Mouse (Mus musculus) embryo, embryonic 10 days (tissue): ENCODE measurements at regions not wholly inside any gene's neighbourhood (a gene's known extent, or its start where the extent isn't known, plus 50 kb on each side); places are given as distances from the start of the nearest gene placed in this dataset.
A peak's percentile ranks its signal among the peaks of the same experiment; 100 is the strongest.

Experiments
- DNase-seq: peaks from one replicate; pipeline ENCODE4 v3.0.0-alpha.2; 2015; ENCODE audit warnings: low spot score

- peak; percentile 23 for DNase-seq
Observed at GRCm38 (mm10) chr9:113419801-113420200, 288.3 kb downstream of the Pdcd6ip start.

- no peak for DNase-seq
Observed at GRCm38 (mm10) chr9:113417106-113417505, 291.0 kb downstream of the Pdcd6ip start.

- peak; percentile 8 for DNase-seq
Observed at GRCm38 (mm10) chr9:113415511-113415931, 292.5 kb downstream of the Pdcd6ip start.

- DNase-seq, result no peak
Observed at GRCm38 (mm10) chr9:113414690-113415089, 293.4 kb downstream of the Pdcd6ip start.

GRCm38 (mm10) chr9:113413851-113414250, 294.2 kb downstream of the Pdcd6ip start:
- DNase-seq, result no peak

GRCm38 (mm10) chr9:113411638-113412037, 296.4 kb downstream of the Pdcd6ip start:
- DNase-seq, result no peak

GRCm38 (mm10) chr9:113408521-113408920, 299.5 kb downstream of the Pdcd6ip start:
- DNase-seq, result no peak

GRCm38 (mm10) chr9:113394320-113394719, 313.7 kb downstream of the Pdcd6ip start:
- no peak for DNase-seq

GRCm38 (mm10) chr9:113387356-113387755, 320.7 kb downstream of the Pdcd6ip start:
- DNase-seq, result no peak

GRCm38 (mm10) chr9:113381591-113382110, 326.4 kb downstream of the Pdcd6ip start:
- DNase-seq, result peak; percentile 43

- DNase-seq, result no peak
Observed at GRCm38 (mm10) chr9:113380408-113381129, 327.5 kb downstream of the Pdcd6ip start.

GRCm38 (mm10) chr9:113378525-113378924, 329.5 kb downstream of the Pdcd6ip start:
- DNase-seq, result no peak

- DNase-seq, result no peak
Observed at GRCm38 (mm10) chr9:113371718-113372306, 336.2 kb downstream of the Pdcd6ip start.

GRCm38 (mm10) chr9:113347942-113348341, 360.1 kb downstream of the Pdcd6ip start:
- DNase-seq, result no peak

- DNase-seq, result no peak
Observed at GRCm38 (mm10) chr9:113346531-113346930, 361.5 kb downstream of the Pdcd6ip start.

- DNase-seq, result no peak
Observed at GRCm38 (mm10) chr9:113342131-113342530, 365.9 kb downstream of the Pdcd6ip start.

GRCm38 (mm10) chr9:113340838-113341237, 367.2 kb downstream of the Pdcd6ip start:
- no peak for DNase-seq

- DNase-seq, result no peak
Observed at GRCm38 (mm10) chr9:113340036-113340435, 368.0 kb downstream of the Pdcd6ip start.

- no peak for DNase-seq
Observed at GRCm38 (mm10) chr9:113324489-113324888, 383.6 kb downstream of the Pdcd6ip start.

GRCm38 (mm10) chr9:113309707-113310574, 398.1 kb downstream of the Pdcd6ip start:
- DNase-seq, result no peak

- no peak for DNase-seq
Observed at GRCm38 (mm10) chr9:113305761-113306160, 402.3 kb downstream of the Pdcd6ip start.

- DNase-seq, result no peak
Observed at GRCm38 (mm10) chr9:113302429-113302828, 405.6 kb downstream of the Pdcd6ip start.
